Mouse (Mus musculus): ENCODE results near the gene Angel2.
A peak's percentile ranks its signal among the peaks of the same experiment; 100 is the strongest.
"Not testable (repeated sequence)": the region's sequence is repeated elsewhere in the genome, so short reads cannot be mapped to it uniquely, and the experiment has no call there.

The Angel2 gene

GRCm38 (mm10) chr1:190924812-190925211 lies at the start of gene Angel2:
TSS of gene Angel2 (plus strand) at chr1:190925112.
- not testable (repeated sequence) for DNase-seq (ENCODE audit: extremely low spot score)

GRCm38 (mm10) chr1:190875751-190876150 lies 49.2 kb upstream of the Angel2 start:
- no peak for DNase-seq (ENCODE audit: extremely low spot score)

- no peak for DNase-seq (ENCODE audit: extremely low spot score)
These were observed 44.3 kb upstream of the Angel2 start for GRCm38 (mm10) chr1:190880638-190881037.

GRCm38 (mm10) chr1:190881422-190881821 lies 43.5 kb upstream of the Angel2 start:
- peak; percentile 51 for DNase-seq (ENCODE audit: extremely low spot score)

- no peak for DNase-seq (ENCODE audit: extremely low spot score)
These were observed 38.9 kb upstream of the Angel2 start for GRCm38 (mm10) chr1:190886014-190886413.

GRCm38 (mm10) chr1:190888031-190888430 lies 36.9 kb upstream of the Angel2 start:
- no peak for DNase-seq (ENCODE audit: extremely low spot score)

GRCm38 (mm10) chr1:190888646-190889045 lies 36.3 kb upstream of the Angel2 start:
- DNase-seq (ENCODE audit: extremely low spot score) = no peak

- no peak for DNase-seq (ENCODE audit: extremely low spot score)
These were observed 31.2 kb upstream of the Angel2 start for GRCm38 (mm10) chr1:190893559-190894167.

GRCm38 (mm10) chr1:190898186-190898585 lies 26.7 kb upstream of the Angel2 start:
- DNase-seq (ENCODE audit: extremely low spot score) = no peak

GRCm38 (mm10) chr1:190898899-190899575 lies 25.9 kb upstream of the Angel2 start:
- no peak for DNase-seq (ENCODE audit: extremely low spot score)

GRCm38 (mm10) chr1:190901082-190901481 lies 23.8 kb upstream of the Angel2 start:
- DNase-seq (ENCODE audit: extremely low spot score) = no peak

- DNase-seq (ENCODE audit: extremely low spot score) = no peak
These were observed 20.8 kb upstream of the Angel2 start for GRCm38 (mm10) chr1:190904136-190904535.

- DNase-seq (ENCODE audit: extremely low spot score) = no peak
These were observed 20.2 kb upstream of the Angel2 start for GRCm38 (mm10) chr1:190904714-190905113.

- DNase-seq (ENCODE audit: extremely low spot score) = no peak
These were observed 14.1 kb upstream of the Angel2 start for GRCm38 (mm10) chr1:190910836-190911235.

GRCm38 (mm10) chr1:190911415-190912123 lies 13.3 kb upstream of the Angel2 start, which contains the start of gene Rps6kc1:
TSS of gene Rps6kc1 (minus strand) at chr1:190911770.
- DNase-seq (ENCODE audit: extremely low spot score) = peak; percentile 87

GRCm38 (mm10) chr1:190912623-190913022 lies 12.3 kb upstream of the Angel2 start:
- DNase-seq (ENCODE audit: extremely low spot score) = no peak

GRCm38 (mm10) chr1:190918938-190919337 lies 6.0 kb upstream of the Angel2 start:
- DNase-seq (ENCODE audit: extremely low spot score) = no peak

- DNase-seq (ENCODE audit: extremely low spot score) = no peak
These were observed 5.0 kb upstream of the Angel2 start for GRCm38 (mm10) chr1:190919725-190920469.

- no peak for DNase-seq (ENCODE audit: extremely low spot score)
These were observed 2.4 kb downstream of the Angel2 start for GRCm38 (mm10) chr1:190927311-190927710.

- DNase-seq (ENCODE audit: extremely low spot score) = no peak
These were observed 2.9 kb downstream of the Angel2 start for GRCm38 (mm10) chr1:190927751-190928369.

- peak; percentile 96 for DNase-seq (ENCODE audit: extremely low spot score)
These were observed 3.6 kb downstream of the Angel2 start for GRCm38 (mm10) chr1:190928370-190929009.

Measured in embryo, embryonic 9.5 days (tissue).